ENCODE assay signal across 8 mouse cellular contexts in genomic region chr5:35713649-35714354, GRCm38 (mm10). TPM values are rescaled to one million over a fixed set of nuclear protein-coding genes. Genes with fewer than 3 reads are reported as not detected.
DNase-seq lines count a peak whose midpoint lies in the region; ATAC-seq lines count a peak whose summit lies in the region.

No protein-coding gene starts in this region.

- H3K4me2 ChIP-seq in embryonic facial prominence, embryonic 12.5 days (replicated peaks): no peak overlapping the region
- H3K4me2 ChIP-seq in heart, embryonic 14.5 days (ENCODE audit: low read length): no peak overlapping the region
- no peak overlapping the region for H3K4me2 ChIP-seq in neural tube, embryonic 14.5 days (ENCODE audit: low read depth, low read length)

- 54% methylated on average over 13 of the region's 13 CpGs for WGBS in embryonic facial prominence, embryonic 12.5 days
- 46% methylated on average over 13 of the region's 13 CpGs for WGBS in heart, embryonic 14.5 days
- 54% methylated on average over 13 of the region's 13 CpGs for WGBS in neural tube, embryonic 14.5 days

- no peak overlapping the region for H3K4me3 ChIP-seq in embryonic facial prominence, embryonic 12.5 days
- no peak overlapping the region for H3K4me3 ChIP-seq in heart, embryonic 14.5 days (ENCODE audit: control insufficient read depth in 1 of 2, insufficient read depth in 1 of 2, low read depth in 1 of 2, low read length in 2 of 2)
- no peak overlapping the region for H3K4me3 ChIP-seq in neural tube, embryonic 14.5 days (ENCODE audit: low read depth, low read length)

- 0 out of 2 replicates have a peak, but pooled peaks cover 4% of the 10 kb centered on the region for H3K4me1 ChIP-seq in embryonic facial prominence, embryonic 12.5 days
- H3K4me1 ChIP-seq in heart, embryonic 14.5 days (ENCODE audit: control insufficient read depth in 2 of 2, insufficient read depth in 2 of 2, low read length in 2 of 2): peaks cover 5 to 8% of the 10 kb centered on the region in 2 experiments; a peak in 3 of 4 replicates
- no peaks in the 10 kb centered on the region for H3K4me1 ChIP-seq in neural tube, embryonic 14.5 days (ENCODE audit: control insufficient read depth, insufficient read depth, low read length)

- ATAC-seq in embryonic facial prominence, embryonic 12.5 days (ENCODE audit: insufficient number of reproducible peaks, insufficient read depth, low FRiP score, low TSS enrichment): peak; percentile 87
- peak; percentile 60; the same call in 1 of the 2 replicates for ATAC-seq in heart, embryonic 14.5 days (ENCODE audit: insufficient number of reproducible peaks, insufficient read depth, low FRiP score, low read depth)
- peak; percentile 96 for ATAC-seq in neural tube, embryonic 14.5 days (ENCODE audit: low read depth)

- no peaks in the 10 kb centered on the region for H3K9me3 ChIP-seq in embryonic facial prominence, embryonic 12.5 days
- H3K9me3 ChIP-seq in heart, embryonic 14.5 days (ENCODE audit: control insufficient read depth, low read length): no peaks in the 10 kb centered on the region
- no peaks in the 10 kb centered on the region for H3K9me3 ChIP-seq in neural tube, embryonic 14.5 days (ENCODE audit: control insufficient read depth, low read length)

- peak; percentile 60 for DNase-seq in CD4-positive, CD25-positive, alpha-beta regulatory T cell, adult 2 months (ENCODE audit: low read depth, low spot score)
- peak; percentile 84 to 88 for DNase-seq in adrenal gland, postnatal 36 days
- DNase-seq in kidney, postnatal 36 days: peak; percentile 74 to 86
- DNase-seq in lung, adult 18-20 months: peak; percentile 51 to 59
- peak; percentile 42 to 47 for DNase-seq in thymus, postnatal 36 days

- no peak overlapping the region for H3K9ac ChIP-seq in embryonic facial prominence, embryonic 12.5 days
- no peak overlapping the region for H3K9ac ChIP-seq in heart, embryonic 14.5 days (ENCODE audit: low read length)
- H3K9ac ChIP-seq in neural tube, embryonic 14.5 days (replicated peaks; ENCODE audit: low read depth, low read length): no peak overlapping the region

- H3K36me3 ChIP-seq in embryonic facial prominence, embryonic 12.5 days: no peaks in the 10 kb centered on the region
- H3K36me3 ChIP-seq in heart, embryonic 14.5 days (ENCODE audit: control insufficient read depth, insufficient read depth, low read length): peaks cover 11% of the 10 kb centered on the region; the same call in 1 of the 2 replicates
- no peaks in the 10 kb centered on the region for H3K36me3 ChIP-seq in neural tube, embryonic 14.5 days (ENCODE audit: control insufficient read depth, insufficient read depth, low read length)

- H3K27me3 ChIP-seq in embryonic facial prominence, embryonic 12.5 days: no peaks in the 10 kb centered on the region
- no peaks in the 10 kb centered on the region for H3K27me3 ChIP-seq in heart, embryonic 14.5 days (ENCODE audit: control insufficient read depth, insufficient read depth, low read length)
- no peaks in the 10 kb centered on the region for H3K27me3 ChIP-seq in neural tube, embryonic 14.5 days (ENCODE audit: control insufficient read depth, insufficient read depth, low read length)

- H3K27ac ChIP-seq in embryonic facial prominence, embryonic 12.5 days: no peak overlapping the region
- H3K27ac ChIP-seq in heart, embryonic 14.5 days (replicated peaks in 1 of 2; ENCODE audit: control insufficient read depth in 1 of 2, insufficient read depth in 1 of 2, low read depth in 2 of 2, low read length in 2 of 2): no peak overlapping the region
- no peak overlapping the region for H3K27ac ChIP-seq in neural tube, embryonic 14.5 days (ENCODE audit: low read depth, low read length)

RNA-seq across cellular contexts. Expression of gene Sh3tc1, which starts 26.0 kb away (rescaled TPM):
- total RNA-seq in adrenal gland, postnatal 36 days (2021): 10 to 100 TPM; 16.8 to 24.0 TPM
- 5.4 and 6.6 TPM in 2 replicates for polyA plus RNA-seq in embryonic facial prominence, embryonic 12.5 days (2016; fragmentation: Nextera tagmentation; extraction: Ambion mirVana)
- polyA plus RNA-seq in heart, embryonic 14.5 days (2014; fragmentation: Nextera tagmentation; extraction: Ambion mirVana): 6.3 and 7.8 TPM in 2 replicates
- 1.3 and 3.9 TPM in 2 replicates for polyA plus RNA-seq in neural tube, embryonic 14.5 days (2014; fragmentation: Nextera tagmentation; extraction: Ambion mirVana)

RNA-seq across cellular contexts. Expression of gene Htra3, which starts 34.2 kb away (rescaled TPM):
- total RNA-seq in adrenal gland, postnatal 36 days (2021): 10 to 100 TPM; 35.0 to 71.4 TPM
- 4.0 and 5.7 TPM in 2 replicates for polyA plus RNA-seq in embryonic facial prominence, embryonic 12.5 days (2016; fragmentation: Nextera tagmentation; extraction: Ambion mirVana)
- polyA plus RNA-seq in heart, embryonic 14.5 days (2014; fragmentation: Nextera tagmentation; extraction: Ambion mirVana): 7.6 and 7.8 TPM in 2 replicates
- polyA plus RNA-seq in neural tube, embryonic 14.5 days (2014; fragmentation: Nextera tagmentation; extraction: Ambion mirVana): 12.6 and 20.4 TPM in 2 replicates

RNA-seq across cellular contexts. Expression of gene Ablim2, which starts 43.9 kb away (rescaled TPM):
- total RNA-seq in adrenal gland, postnatal 36 days (2021): 1 to 10 TPM; 6.2 to 8.5 TPM
- polyA plus RNA-seq in embryonic facial prominence, embryonic 12.5 days (2016; fragmentation: Nextera tagmentation; extraction: Ambion mirVana): 0.37 and 0.85 TPM in 2 replicates
- 3.7 and 4.0 TPM in 2 replicates for polyA plus RNA-seq in heart, embryonic 14.5 days (2014; fragmentation: Nextera tagmentation; extraction: Ambion mirVana)
- polyA plus RNA-seq in neural tube, embryonic 14.5 days (2014; fragmentation: Nextera tagmentation; extraction: Ambion mirVana): 18.3 and 26.1 TPM in 2 replicates
